Mouse (Mus musculus): ENCODE data around the gene Cdc42se1.

DNA sequence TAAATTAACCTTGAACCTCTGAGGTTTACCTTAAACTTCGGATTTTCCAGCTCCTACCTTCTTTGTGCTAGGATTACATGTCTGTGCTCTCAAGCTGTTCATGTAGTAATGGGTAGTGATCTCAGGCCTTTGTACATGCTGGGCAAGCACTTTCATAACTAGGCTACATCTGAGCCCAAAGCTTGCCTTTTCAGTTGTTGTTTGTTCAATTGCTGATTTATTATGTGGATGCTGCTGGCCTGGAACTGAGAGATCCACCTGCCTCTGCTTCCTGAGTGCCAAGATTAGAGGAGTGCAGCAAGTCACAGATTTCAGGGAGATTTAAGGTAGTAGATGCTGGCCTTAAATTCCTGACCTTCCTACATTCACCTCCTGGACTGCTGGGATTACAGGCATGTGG, 29.4 kb upstream of the Cdc42se1 start:
- TF ChIP-seq POLR2A (IDR thresholded peaks at IDR 0.05; ENCODE audit: borderline replicate concordance, low read depth, low read length) = no peak
- no peak for TF ChIP-seq CTCF (IDR thresholded peaks at IDR 0.05; ENCODE audit: low read depth, low read length)

All from bone marrow macrophage, adult 2 months (primary cell).